Mouse (Mus musculus) megakaryocyte, embryonic 14.5 days (primary cell): Measurements from ENCODE around the gene Gatm.

Experiments used
- FLI1 ChIP-seq: IDR thresholded peaks from 2 replicates; pipeline ENCODE4 v1.6.1; 2012; ENCODE audit warnings: low read length, inconsistent platforms, mixed read lengths
- GATA1 ChIP-seq: IDR thresholded peaks from 3 replicates; pipeline ENCODE4 v1.6.1; 2012; ENCODE audit warnings: mixed read lengths, low read length, inconsistent platforms, borderline replicate concordance

DNA sequence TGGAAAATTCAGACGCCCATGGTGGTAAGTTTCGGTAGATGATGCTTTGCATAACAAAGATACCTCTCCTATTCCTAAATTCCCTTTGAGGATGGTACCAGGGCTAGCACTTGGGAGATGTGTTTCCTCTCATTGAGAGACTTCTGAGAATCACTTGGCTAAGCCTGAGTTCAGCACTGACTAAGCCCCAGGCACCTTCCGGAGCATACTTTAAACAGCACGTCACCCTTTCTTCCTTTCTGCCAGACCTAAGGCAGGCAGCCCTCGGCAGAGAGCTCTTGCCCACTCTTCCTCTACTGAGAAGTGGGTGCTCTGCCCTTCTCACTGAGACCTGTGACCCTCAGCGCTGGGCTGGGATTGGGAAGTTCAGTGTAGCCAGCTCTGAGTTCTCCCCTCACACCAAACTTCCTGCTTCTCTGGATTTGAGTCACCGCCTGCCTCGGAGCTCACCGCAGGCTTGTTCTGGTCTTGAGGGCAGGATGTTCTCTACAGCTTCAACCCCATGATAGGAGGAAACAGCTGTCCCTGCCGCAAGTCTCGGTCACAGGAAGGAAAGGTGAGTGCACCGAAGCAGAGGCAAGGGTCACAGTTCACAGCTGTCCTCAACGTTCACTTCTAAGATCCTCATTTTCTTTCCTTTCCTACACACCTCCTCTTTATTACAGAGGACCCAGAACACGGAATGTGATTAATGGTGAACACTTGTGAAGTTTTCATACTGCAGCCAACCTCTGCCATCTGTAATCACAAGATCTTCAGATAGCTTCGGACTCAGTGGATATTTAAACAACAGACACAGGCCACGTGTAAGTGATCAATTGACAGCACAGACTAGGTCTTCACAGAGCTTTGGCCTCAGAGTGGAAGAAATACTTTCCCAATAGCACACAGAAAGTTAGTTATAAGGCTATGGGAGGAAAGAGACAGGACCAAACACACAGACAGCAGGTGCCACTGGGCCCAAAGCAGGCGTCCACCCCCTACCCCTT is 41.3 kb upstream of the Gatm start:
- no peak for TF ChIP-seq FLI1
- TF ChIP-seq GATA1: no peak
